Mouse (Mus musculus) brown adipose tissue, adult 24 weeks (tissue): Measurements from ENCODE around the gene Ivns1abp. TPM values are rescaled to one million over a fixed set of nuclear protein-coding genes. Genes with fewer than 3 reads are reported as not detected.
A peak's percentile ranks its signal among the peaks of the same experiment; 100 is the strongest.
"Not testable (repeated sequence)": the region's sequence is repeated elsewhere in the genome, so short reads cannot be mapped to it uniquely, and the experiment has no call there.

Source experiments
- H3K27ac ChIP-seq: fragments of 200-500 bp; replicated peaks from 2 replicates; pipeline ENCODE4 v1.5.1; 2012; ENCODE audit warnings: low read depth, mild to moderate bottlenecking, low read length
- H3K4me1 ChIP-seq: fragments of 200-500 bp; 2 replicates; pipeline ENCODE4 v1.6.1; 2012; ENCODE audit warnings: low read length, mixed read lengths; ENCODE audit not compliant: control insufficient read depth, insufficient read depth, insufficient read length
- H3K4me3 ChIP-seq: fragments of 200-500 bp; 2 replicates; pipeline ENCODE4 v1.5.1; 2012; ENCODE audit warnings: low read depth, mild to moderate bottlenecking, low read length, moderate library complexity; ENCODE audit not compliant: insufficient read depth
- polyA plus RNA-seq: library from polyadenylated mRNA; stranded (reverse); fragments of >200 nt; gene quantifications from 2 replicates; pipeline ENCODE4 v1.2.4, GENCODE M21; 2012; ENCODE audit not compliant: missing spikeins, insufficient read depth, insufficient read length

Gene Ivns1abp
- 82.0 and 118 TPM in 2 replicates for polyA plus RNA-seq

DNA sequence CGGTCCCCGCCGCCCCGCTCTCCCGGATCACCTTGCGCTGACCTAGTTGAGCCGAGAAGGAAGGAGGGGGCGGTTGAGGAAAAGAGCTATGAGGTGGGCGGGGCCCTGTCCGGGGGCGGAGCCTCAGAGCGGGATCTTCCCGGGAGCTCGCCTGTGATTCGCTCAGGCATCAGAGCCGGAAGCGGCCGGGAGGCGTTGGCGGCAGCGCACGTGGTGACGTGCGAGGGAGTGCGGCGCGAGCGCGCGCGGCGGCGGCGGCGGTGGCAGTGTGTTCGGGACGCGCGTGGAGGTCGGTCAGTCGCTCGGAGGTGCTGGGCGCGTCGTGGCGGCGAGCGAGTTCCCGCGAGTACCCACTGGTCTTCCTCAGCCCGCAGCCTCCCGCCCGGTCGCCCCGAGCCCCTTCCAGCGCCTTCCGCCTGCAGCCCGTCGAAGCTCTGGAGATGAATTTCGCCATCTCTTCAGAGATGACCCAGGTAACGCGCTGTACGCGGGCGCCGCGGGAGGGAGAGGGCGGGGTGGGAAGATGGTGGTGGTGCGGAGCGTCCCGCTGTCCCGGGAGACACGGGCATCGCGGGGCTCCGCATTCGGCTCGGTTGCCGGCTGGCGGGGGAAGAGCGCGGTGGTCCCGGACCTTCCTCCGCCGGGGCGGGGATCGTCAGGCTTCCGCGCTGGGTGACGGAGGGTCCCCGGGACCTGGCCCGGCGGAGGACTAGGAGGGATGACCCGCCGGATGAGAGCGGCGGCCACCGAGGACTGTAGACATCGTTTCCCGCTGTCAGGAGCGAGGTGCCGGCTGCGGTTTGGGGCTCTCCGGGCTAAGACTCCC, at the start of gene Ivns1abp:
Gene Ivns1abp (plus strand): TSS at position 195 of the 826 bp plus-strand sequence.
- peak within 1 kb of the TSS; percentile 99 for H3K27ac ChIP-seq
- H3K4me1 ChIP-seq, result peaks cover 10% of the 10 kb centered on the region; the same call in 1 of the 2 replicates

DNA sequence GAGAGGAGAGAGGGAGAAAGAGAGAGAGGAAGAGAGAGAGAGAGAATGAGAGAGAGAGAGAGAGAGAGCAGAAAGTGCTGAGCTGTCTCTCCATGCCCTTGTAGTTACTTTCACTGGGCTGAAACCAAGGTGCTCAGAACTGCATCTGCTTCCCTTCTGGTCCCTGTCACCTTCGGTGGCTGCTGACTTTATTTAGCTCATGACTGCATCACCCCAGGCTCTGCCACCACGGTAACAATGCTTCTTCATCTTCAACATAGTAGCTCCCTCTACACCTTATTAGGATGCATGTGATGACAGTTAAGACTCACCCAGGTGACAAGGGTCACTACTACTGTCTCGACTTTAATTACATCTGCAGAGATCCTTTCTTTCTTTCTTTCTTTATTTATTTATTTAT, 48.8 kb upstream of the Ivns1abp start:
- no peaks in the 10 kb centered on the region for H3K4me1 ChIP-seq

More for the DNA sequence above, at the start of gene Ivns1abp:
- peak within 1 kb of the TSS; percentile 96 for H3K4me3 ChIP-seq

DNA sequence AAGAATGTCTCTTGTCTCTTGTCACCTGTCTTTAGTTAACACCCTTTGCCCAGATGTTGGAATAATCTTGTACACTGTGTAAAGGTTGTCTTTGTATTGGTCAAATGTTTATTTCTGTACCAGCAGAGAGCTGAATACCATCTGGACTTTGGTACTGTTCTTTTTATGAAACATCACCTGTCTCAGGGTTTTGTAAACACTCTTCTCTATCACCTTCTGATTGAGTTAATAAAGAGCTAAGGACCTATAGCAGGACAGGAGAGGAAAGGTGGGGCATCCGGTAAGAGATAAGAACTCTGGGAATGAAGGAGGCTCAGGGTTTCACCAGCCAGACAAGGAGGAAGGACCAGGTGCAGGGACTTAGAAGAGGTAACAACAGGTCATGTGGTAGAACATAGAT, 47.7 kb upstream of the Ivns1abp start:
- no peaks in the 10 kb centered on the region for H3K4me1 ChIP-seq
- H3K4me3 ChIP-seq, result no peak overlapping the region
- no peak overlapping the region for H3K27ac ChIP-seq

More for the DNA sequence above, 48.8 kb upstream of the Ivns1abp start:
- H3K4me3 ChIP-seq, result no peak overlapping the region
- H3K27ac ChIP-seq, result no peak overlapping the region

DNA sequence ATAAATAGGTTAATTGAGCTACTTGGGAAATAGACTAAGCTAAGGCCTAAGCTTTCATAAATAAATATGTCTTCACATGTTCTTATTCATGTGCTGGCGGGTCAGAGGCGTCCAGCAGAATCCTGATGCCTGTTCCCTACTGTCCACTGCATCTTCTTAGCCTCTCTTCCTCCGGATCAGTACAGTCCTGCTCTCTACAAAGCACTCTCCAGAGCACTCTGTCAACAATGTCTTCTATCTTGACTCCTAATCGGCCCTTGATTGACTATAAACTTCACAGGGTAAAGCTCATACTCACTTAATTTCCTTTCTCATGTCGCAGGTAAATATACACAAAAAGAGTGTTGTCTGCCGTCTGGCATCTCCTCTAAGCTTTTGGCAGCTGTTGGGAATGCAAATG, 47.3 kb upstream of the Ivns1abp start:
- Histone ChIP-seq H3K4me3 (no peak overlapping the region), H3K27ac (no peak overlapping the region), H3K4me1 (no peaks in the 10 kb centered on the region)

GRCm38 (mm10) chr1:151297596-151297995, 46.7 kb upstream of the Ivns1abp start:
- Histone ChIP-seq H3K27ac (no peak overlapping the region), H3K4me3 (no peak overlapping the region), H3K4me1 (no peaks in the 10 kb centered on the region)

GRCm38 (mm10) chr1:151301456-151301855, 42.8 kb upstream of the Ivns1abp start:
- Histone ChIP-seq H3K4me1 (no peaks in the 10 kb centered on the region), H3K27ac (no peak overlapping the region), H3K4me3 (no peak overlapping the region)

DNA sequence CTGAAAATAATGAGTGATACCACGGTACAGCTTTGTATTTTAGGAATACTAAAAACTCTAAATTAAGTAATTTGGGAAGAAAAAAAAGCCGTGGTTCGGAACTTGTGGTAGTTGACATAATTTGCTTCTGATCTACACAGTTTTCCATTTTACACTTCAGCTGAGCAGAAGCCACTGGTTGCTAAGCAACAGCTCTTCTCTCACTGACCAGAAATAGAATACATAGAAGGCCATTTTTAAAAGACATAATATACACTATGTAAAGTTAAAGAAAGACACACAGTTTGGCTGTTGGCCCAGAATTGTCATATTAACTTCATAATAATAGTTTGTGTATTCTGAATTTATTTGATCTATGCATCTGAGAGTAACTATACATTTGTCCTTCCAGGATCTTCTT, 42.4 kb upstream of the Ivns1abp start:
- Histone ChIP-seq H3K4me3 (no peak overlapping the region), H3K27ac (no peak overlapping the region), H3K4me1 (no peaks in the 10 kb centered on the region)

DNA sequence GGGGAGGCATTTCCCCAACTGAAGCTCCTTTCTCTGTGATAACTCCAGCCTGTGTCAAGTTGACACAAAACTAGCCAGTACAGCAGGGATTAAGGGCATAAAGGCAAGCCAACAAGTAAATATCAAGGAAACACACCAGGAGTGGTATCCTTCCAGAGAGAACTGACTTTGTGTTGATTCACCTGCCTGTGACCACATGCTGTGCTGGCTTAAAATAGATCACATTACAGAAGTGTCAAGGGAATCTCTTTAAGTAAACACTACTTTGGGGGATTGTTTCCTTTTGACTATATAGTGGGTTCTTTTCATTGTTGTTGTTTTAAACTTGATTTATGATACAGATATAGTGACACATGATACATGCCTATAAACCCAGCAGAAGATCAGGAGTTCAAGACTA, 41.0 kb upstream of the Ivns1abp start:
- H3K27ac ChIP-seq, result no peak overlapping the region
- no peak overlapping the region for H3K4me3 ChIP-seq
- no peaks in the 10 kb centered on the region for H3K4me1 ChIP-seq

- H3K4me3 ChIP-seq, H3K27ac ChIP-seq, H3K4me1 ChIP-seq: not testable (repeated sequence)
These were observed 39.3 kb upstream of the Ivns1abp start for GRCm38 (mm10) chr1:151305001-151305400.

DNA sequence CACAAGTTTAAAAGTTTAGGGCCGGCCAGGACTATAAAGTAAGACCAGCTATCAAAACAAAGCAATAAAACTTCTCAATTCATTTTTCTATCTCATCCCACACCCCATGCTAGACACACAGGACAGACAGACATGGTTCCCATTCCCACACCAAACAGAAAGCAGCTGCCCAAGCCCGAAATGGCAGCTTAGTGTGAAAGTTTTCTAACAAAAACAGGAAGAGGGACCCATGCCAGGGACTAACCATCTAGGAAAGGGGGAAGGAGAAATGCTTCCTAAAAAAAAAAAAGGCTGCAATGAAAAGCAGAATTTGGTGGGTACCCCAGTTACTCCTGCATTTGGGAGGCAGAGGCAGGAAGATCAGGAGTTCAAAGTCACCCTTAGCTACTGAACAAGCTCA, 37.2 kb upstream of the Ivns1abp start:
- H3K27ac ChIP-seq, result no peak overlapping the region
- peaks cover 3% of the 10 kb centered on the region; the same call in 1 of the 2 replicates for H3K4me1 ChIP-seq
- H3K4me3 ChIP-seq, result no peak overlapping the region

DNA sequence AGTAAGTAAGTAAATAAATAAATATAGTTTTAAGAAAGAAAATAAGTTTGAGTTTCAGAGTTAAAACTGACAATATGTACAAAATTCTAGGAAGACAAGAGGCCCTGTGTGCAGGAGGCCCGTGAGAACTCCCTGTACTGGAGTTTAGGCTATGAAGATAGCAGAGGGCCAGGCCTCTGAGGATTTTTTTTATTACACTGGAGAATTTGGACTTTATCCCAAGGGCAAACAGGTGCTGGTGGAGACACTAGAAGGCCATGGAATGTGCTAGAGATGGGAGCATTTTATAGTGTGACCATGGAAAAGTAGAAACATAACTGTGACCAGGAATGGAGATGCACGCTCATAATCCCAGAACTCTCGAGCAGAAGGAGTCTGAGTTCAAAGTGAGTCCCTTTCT, 36.5 kb upstream of the Ivns1abp start:
- no peak overlapping the region for H3K4me3 ChIP-seq
- peaks cover 3% of the 10 kb centered on the region; the same call in 1 of the 2 replicates for H3K4me1 ChIP-seq
- H3K27ac ChIP-seq, result no peak overlapping the region

DNA sequence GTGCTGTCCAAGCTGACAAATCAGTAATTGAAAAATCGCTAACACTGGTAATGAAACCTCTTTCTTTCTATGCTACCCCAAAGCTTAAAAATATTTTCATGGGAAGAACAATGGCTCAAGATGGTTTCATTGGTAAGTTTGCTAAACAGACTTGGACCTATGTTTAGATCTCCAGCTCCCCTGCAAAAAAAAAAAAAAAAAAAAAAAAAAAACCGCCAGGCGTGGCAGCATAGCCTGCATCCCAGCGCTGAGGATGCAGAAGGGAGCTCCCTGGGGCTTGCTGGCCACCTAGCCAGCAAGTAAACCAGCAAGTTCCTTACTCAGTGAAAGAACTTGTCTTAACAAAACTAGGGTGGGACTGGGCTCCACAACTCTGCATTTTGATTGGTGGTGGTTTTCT, 35.8 kb upstream of the Ivns1abp start:
- Histone ChIP-seq H3K4me3 (no peak overlapping the region), H3K27ac (no peak overlapping the region), H3K4me1 (peaks cover 3% of the 10 kb centered on the region; the same call in 1 of the 2 replicates)

- Histone ChIP-seq H3K27ac (no peak overlapping the region), H3K4me1 (peaks cover 3% of the 10 kb centered on the region; the same call in 1 of the 2 replicates)
These were observed 33.8 kb upstream of the Ivns1abp start for GRCm38 (mm10) chr1:151310511-151310910.

GRCm38 (mm10) chr1:151311379-151311778, 32.9 kb upstream of the Ivns1abp start:
- Histone ChIP-seq H3K4me1 (peaks cover 3% of the 10 kb centered on the region; the same call in 1 of the 2 replicates), H3K4me3 (no peak overlapping the region), H3K27ac (no peak overlapping the region)

More at GRCm38 (mm10) chr1:151310511-151310910, 33.8 kb upstream of the Ivns1abp start:
- no peak overlapping the region for H3K4me3 ChIP-seq

DNA sequence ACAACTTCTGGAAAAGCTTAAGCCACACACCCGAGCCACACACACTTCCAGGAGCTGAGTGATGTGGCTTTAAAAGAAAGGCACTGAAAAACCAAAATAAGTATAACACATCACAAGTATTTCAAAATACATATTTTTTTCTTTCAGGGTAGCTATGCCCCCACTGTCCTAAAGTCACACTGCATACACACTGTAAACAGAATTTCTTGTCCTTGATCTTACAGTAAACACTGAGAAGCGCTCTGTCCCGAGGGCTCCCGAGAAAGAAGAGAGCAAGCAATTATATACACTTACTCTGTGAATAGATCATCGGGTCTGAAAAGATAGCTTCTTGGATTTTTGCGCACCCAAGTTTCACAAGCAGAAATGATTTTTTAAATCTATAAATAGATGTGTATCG, 25.0 kb upstream of the Ivns1abp start:
- H3K27ac ChIP-seq, result no peak overlapping the region
- H3K4me3 ChIP-seq, result no peak overlapping the region
- no peaks in the 10 kb centered on the region for H3K4me1 ChIP-seq

- no peaks in the 10 kb centered on the region for H3K4me1 ChIP-seq
- no peak overlapping the region for H3K27ac ChIP-seq
- H3K4me3 ChIP-seq, result no peak overlapping the region
These were observed 23.9 kb upstream of the Ivns1abp start for GRCm38 (mm10) chr1:151320408-151320807.
